Mouse (Mus musculus): ENCODE measurements around the gene Ggta1.

- TF ChIP-seq CTCF (IDR thresholded peaks at IDR 0.05; ENCODE audit: extremely low read depth, insufficient read depth, low read length): no peak
- TF ChIP-seq POLR2A (IDR thresholded peaks at IDR 0.05; ENCODE audit: extremely low read depth, insufficient read depth, low read length): no peak
Measured at GRCm38 (mm10) chr2:35427559-35427958, 35.5 kb downstream of the Ggta1 start.
